Mouse (Mus musculus) cerebellum, postnatal 10 days (tissue): ENCODE measurements at regions not wholly inside any gene's neighbourhood (a gene's known extent, or its start where the extent isn't known, plus 50 kb on each side); places are given as distances from the start of the nearest gene placed in this dataset.

Experiments
- DNase-seq, 2 experiments: peaks; one replicate each; pipeline ENCODE4 v3.0.0; 2021; ENCODE audit warnings: mixed read lengths in 2 of 2

DNA sequence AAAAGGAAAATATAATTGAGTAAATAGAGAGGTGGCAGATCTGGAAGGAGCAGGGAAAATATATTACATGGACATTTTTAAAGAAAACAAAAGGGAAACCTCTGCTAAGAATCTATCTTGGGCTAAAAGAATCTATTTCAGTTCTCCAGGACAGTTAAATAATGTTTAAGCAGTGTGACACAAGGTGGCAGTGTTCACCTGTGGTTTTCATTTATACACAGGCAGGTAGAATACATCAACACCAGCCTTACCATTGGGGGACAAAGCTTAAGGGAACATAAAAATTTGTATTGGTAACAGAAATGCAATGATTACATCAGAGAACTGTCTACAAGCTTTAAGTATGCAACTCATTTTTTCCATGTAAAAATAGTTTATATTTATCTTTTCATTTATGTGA, 78.2 kb upstream of the Cldn34d start:
- DNase-seq: peak; percentile 51 to 54
